Mouse (Mus musculus) kidney, embryonic 14.5 days (tissue): ENCODE measurements around the gene Lce1g. TPM values are rescaled to one million over a fixed set of nuclear protein-coding genes. Genes with fewer than 3 reads are reported as not detected.

Source experiments
- ATAC-seq: fragments of 200-750 bp; cut with Nextera tagmentation; 2 replicates; pipeline ENCODE4 v1.8.0; 2017; ENCODE audit warnings: moderate number of reproducible peaks, mild to moderate bottlenecking, moderate TSS enrichment, moderate library complexity; ENCODE audit not compliant: low FRiP score, low TSS enrichment
- H3K27ac ChIP-seq: fragments of 300-500 bp; sonication (generic); 2 replicates; pipeline ENCODE4 v1.5.1; 2014; ENCODE audit warnings: low read depth, mild to moderate bottlenecking, low read length, moderate library complexity, mixed read lengths
- H3K27me3 ChIP-seq: fragments of 300-500 bp; sonication (generic); 2 replicates; pipeline ENCODE4 v1.6.1; 2014; ENCODE audit warnings: mild to moderate bottlenecking, low read length; ENCODE audit not compliant: control insufficient read depth, insufficient read depth
- H3K36me3 ChIP-seq: fragments of 300-500 bp; sonication (generic); 2 replicates; pipeline ENCODE4 v1.6.1; 2014; ENCODE audit warnings: low read length, mixed read lengths; ENCODE audit not compliant: control insufficient read depth, insufficient read depth
- H3K4me1 ChIP-seq: fragments of 300-500 bp; sonication (generic); 2 replicates; pipeline ENCODE4 v1.6.1; 2014; ENCODE audit warnings: low read length, mixed read lengths; ENCODE audit not compliant: control insufficient read depth, insufficient read depth
- H3K4me2 ChIP-seq: fragments of 300-500 bp; sonication (generic); replicated peaks from 2 replicates; pipeline ENCODE4 v1.6.1; 2014; ENCODE audit warnings: low read depth, mild to moderate bottlenecking, low read length
- H3K4me3 ChIP-seq: fragments of 300-500 bp; sonication (generic); 2 replicates; pipeline ENCODE4 v1.5.1; 2014; ENCODE audit warnings: mild to moderate bottlenecking, low read length
- H3K9ac ChIP-seq: fragments of 300-500 bp; sonication (generic); 2 replicates; pipeline ENCODE4 v1.6.1; 2014; ENCODE audit warnings: low read depth, mild to moderate bottlenecking, low read length, moderate library complexity
- H3K9me3 ChIP-seq: fragments of 300-500 bp; sonication (generic); 2 replicates; pipeline ENCODE4 v1.6.1; 2016; ENCODE audit warnings: low read length; ENCODE audit not compliant: control insufficient read depth
- WGBS: fragments of 180-500 bp; shearing (Covaris S2); extraction: QIAGEN DNeasy Blood & Tissue Kit; methylation state at CpG from one replicate; pipeline ENCODE4 v1.1.7; 2014; 5-methylcytosine and 5-hydroxymethylcytosine counted together
- polyA plus RNA-seq: library from polyadenylated mRNA; unstranded; fragments of >200 nt; fragmentation: Nextera tagmentation; extraction: Ambion mirVana; gene quantifications from 2 replicates; pipeline ENCODE4 v1.2.1, GENCODE M21; 2014

Lce1g gene
- polyA plus RNA-seq = not detected in 2 replicates

DNA sequence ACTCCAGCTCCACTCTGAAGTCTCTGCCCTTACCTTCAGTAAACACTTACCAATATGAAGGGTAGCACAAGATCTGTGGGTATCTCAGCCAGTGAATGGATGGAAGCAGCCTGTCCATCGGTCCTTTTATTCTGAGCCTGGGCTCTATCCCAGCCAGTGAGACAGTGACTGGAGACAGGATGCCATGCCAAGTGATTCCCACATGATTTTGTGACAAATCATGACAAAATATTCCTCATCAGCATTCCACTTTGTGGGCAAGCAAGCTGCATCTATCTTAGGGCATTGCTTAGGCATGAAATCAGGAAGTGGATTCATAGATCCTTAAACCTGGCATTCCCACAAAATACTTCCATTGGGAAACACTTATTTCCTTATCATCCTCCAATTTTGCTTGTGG lies at the start of gene Lce1g:
Gene Lce1g (minus strand): TSS at position 101 of the 400 bp plus-strand sequence.
- Histone ChIP-seq H3K9ac (no peak within 1 kb of the TSS), H3K27me3 (no peaks in the 10 kb centered on the region), H3K4me2 (no peak within 1 kb of the TSS), H3K4me1 (no peaks in the 10 kb centered on the region), H3K36me3 (no peaks in the 10 kb centered on the region), H3K9me3 (no peaks in the 10 kb centered on the region), H3K4me3 (no peak within 1 kb of the TSS), H3K27ac (no peak within 1 kb of the TSS)
- WGBS = 67% methylated on average over 1 of the region's 1 CpGs
- no peak for ATAC-seq

GRCm38 (mm10) chr3:92790414-92790813 lies 38.3 kb upstream of the Lce1g start, which contains the start of gene Lce1j:
Lce1j (minus strand) TSS chr3:92790514.
- no peaks in the 10 kb centered on the region for H3K27me3 ChIP-seq
- no peak within 1 kb of the TSS for H3K27ac ChIP-seq
- no peak within 1 kb of the TSS for H3K9ac ChIP-seq
- WGBS = 77% methylated on average over 1 of the region's 1 CpGs
- H3K4me2 ChIP-seq = no peak within 1 kb of the TSS
- H3K4me3 ChIP-seq = no peak within 1 kb of the TSS
- H3K36me3 ChIP-seq = no peaks in the 10 kb centered on the region
- no peaks in the 10 kb centered on the region for H3K4me1 ChIP-seq
- no peaks in the 10 kb centered on the region for H3K9me3 ChIP-seq
- ATAC-seq = no peak

DNA sequence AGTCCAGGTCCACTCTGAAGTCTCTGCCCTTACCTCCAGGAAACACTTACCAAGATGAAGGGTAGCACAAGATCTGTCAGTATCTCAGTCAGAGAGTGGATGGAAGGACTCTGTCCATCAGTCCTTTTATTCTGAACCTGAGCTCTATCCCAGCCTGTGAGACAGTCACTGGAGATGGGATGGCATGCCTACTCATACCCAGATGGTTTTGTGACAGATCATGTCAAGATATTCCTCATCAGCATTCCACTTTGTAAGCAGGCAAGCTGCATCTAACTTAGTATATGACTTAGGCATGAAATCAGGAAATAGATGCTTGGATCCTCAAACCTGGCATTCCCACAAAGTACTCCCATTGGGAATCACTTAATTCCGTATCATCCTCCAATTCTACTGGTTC lies 26.7 kb upstream of the Lce1g start, which contains the start of gene Lce1i:
Gene Lce1i (minus strand): TSS at position 101 of the 400 bp plus-strand sequence.
- no peaks in the 10 kb centered on the region for H3K36me3 ChIP-seq
- no peak within 1 kb of the TSS for H3K4me3 ChIP-seq
- no peak within 1 kb of the TSS for H3K9ac ChIP-seq
- H3K9me3 ChIP-seq = no peaks in the 10 kb centered on the region
- no peak within 1 kb of the TSS for H3K4me2 ChIP-seq
- WGBS = 90% methylated on average over 1 of the region's 1 CpGs
- no peaks in the 10 kb centered on the region for H3K27me3 ChIP-seq
- ATAC-seq = no peak
- no peak within 1 kb of the TSS for H3K27ac ChIP-seq
- no peaks in the 10 kb centered on the region for H3K4me1 ChIP-seq

DNA sequence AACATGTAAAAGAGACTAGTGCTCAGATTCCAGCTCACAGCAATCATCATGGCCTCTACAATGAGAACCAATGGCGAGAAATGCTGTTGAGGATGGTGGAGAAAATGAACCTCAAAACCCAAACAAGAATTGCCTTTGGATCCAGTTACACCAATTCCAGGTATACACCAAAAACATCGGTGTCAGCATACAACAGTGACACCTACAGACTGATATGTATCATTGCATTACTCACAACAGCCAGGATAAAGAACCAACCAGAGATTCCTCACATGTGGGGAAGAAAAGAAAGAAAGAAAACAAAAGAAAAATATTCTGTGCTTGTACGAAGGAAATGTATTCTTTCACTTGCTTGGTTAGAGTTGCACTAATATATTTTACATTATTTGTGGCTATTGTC lies 19.4 kb upstream of the Lce1g start:
- 18% methylated on average over 3 of the region's 3 CpGs for WGBS
- Histone ChIP-seq H3K4me3 (no peak overlapping the region), H3K27ac (no peak overlapping the region), H3K4me2 (no peak overlapping the region), H3K27me3 (no peaks in the 10 kb centered on the region), H3K9me3 (no peaks in the 10 kb centered on the region), H3K36me3 (no peaks in the 10 kb centered on the region), H3K9ac (no peak overlapping the region), H3K4me1 (no peaks in the 10 kb centered on the region)
- no peak for ATAC-seq

- no peak for ATAC-seq
- no peak within 1 kb of the TSS for H3K4me3 ChIP-seq
- 100% methylated on average over 1 of the region's 1 CpGs for whole genome bisulfite sequencing
- H3K9ac ChIP-seq = no peak within 1 kb of the TSS
- H3K4me2 ChIP-seq = no peak within 1 kb of the TSS
- no peaks in the 10 kb centered on the region for H3K36me3 ChIP-seq
- H3K27me3 ChIP-seq = no peaks in the 10 kb centered on the region
- H3K4me1 ChIP-seq = no peaks in the 10 kb centered on the region
- no peaks in the 10 kb centered on the region for H3K9me3 ChIP-seq
- no peak within 1 kb of the TSS for H3K27ac ChIP-seq
Observed at GRCm38 (mm10) chr3:92764965-92765364, 12.8 kb upstream of the Lce1g start, which contains the start of gene Lce1h. Lce1h (minus strand) TSS chr3:92765065.

- H3K27ac ChIP-seq = no peak overlapping the region
- H3K9me3 ChIP-seq = no peaks in the 10 kb centered on the region
- H3K4me3 ChIP-seq = no peak overlapping the region
- WGBS = 44% methylated on average over 3 of the region's 3 CpGs
- no peaks in the 10 kb centered on the region for H3K4me1 ChIP-seq
- no peaks in the 10 kb centered on the region for H3K27me3 ChIP-seq
- no peak overlapping the region for H3K4me2 ChIP-seq
- H3K9ac ChIP-seq = no peak overlapping the region
- no peaks in the 10 kb centered on the region for H3K36me3 ChIP-seq
- ATAC-seq = no peak
Observed at GRCm38 (mm10) chr3:92753197-92753596, 1.1 kb upstream of the Lce1g start.

DNA sequence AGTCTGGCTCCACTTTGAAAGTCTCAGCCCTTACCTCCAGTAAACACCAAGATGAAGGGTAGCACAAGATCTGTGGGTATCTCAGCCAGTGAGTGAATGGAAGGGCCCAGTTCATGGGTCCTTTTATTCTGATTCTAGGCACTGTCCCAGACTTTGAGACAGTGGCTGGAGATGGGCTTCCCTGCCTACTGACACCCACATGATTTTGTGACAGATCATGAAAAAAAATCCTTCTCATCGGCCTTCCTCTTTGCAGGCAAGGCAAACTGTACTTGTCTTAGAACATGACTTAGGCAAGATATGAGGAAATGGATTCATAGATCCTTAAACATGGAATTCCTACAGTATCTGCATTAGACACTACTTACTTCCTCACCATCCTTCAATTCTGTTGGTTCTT lies 13.1 kb downstream of the Lce1g start, which contains the start of gene Gm38119:
Gene Gm38119 (minus strand): TSS at position 101 of the 400 bp plus-strand sequence.
- Histone ChIP-seq H3K27ac (no peak within 1 kb of the TSS), H3K9ac (no peak within 1 kb of the TSS), H3K4me1 (no peaks in the 10 kb centered on the region), H3K9me3 (no peaks in the 10 kb centered on the region), H3K27me3 (no peaks in the 10 kb centered on the region), H3K4me2 (no peak within 1 kb of the TSS), H3K4me3 (no peak within 1 kb of the TSS), H3K36me3 (no peaks in the 10 kb centered on the region)
- 84% methylated on average over 1 of the region's 1 CpGs for WGBS
- ATAC-seq = no peak

- ATAC-seq = no peak
- H3K36me3 ChIP-seq = no peaks in the 10 kb centered on the region
- H3K4me2 ChIP-seq = no peak overlapping the region
- no peaks in the 10 kb centered on the region for H3K4me1 ChIP-seq
- H3K4me3 ChIP-seq = no peak overlapping the region
- H3K27ac ChIP-seq = no peak overlapping the region
- no peaks in the 10 kb centered on the region for H3K27me3 ChIP-seq
- H3K9me3 ChIP-seq = no peaks in the 10 kb centered on the region
- no peak overlapping the region for H3K9ac ChIP-seq
- 79% methylated on average over 5 of the region's 5 CpGs for WGBS
Observed at GRCm38 (mm10) chr3:92722631-92723030, 29.5 kb downstream of the Lce1g start.

GRCm38 (mm10) chr3:92720250-92720649 lies 31.9 kb downstream of the Lce1g start, which contains the start of gene Lce1f:
Lce1f (minus strand) TSS chr3:92720350.
- ATAC-seq = no peak
- WGBS = 77% methylated on average over 3 of the region's 3 CpGs
- Histone ChIP-seq H3K9ac (no peak within 1 kb of the TSS), H3K27ac (no peak within 1 kb of the TSS), H3K4me1 (no peaks in the 10 kb centered on the region), H3K27me3 (no peaks in the 10 kb centered on the region), H3K36me3 (no peaks in the 10 kb centered on the region), H3K9me3 (no peaks in the 10 kb centered on the region), H3K4me3 (no peak within 1 kb of the TSS), H3K4me2 (no peak within 1 kb of the TSS)
